Mouse (Mus musculus): ENCODE measurements at regions not wholly inside any gene's neighbourhood (a gene's known extent, or its start where the extent isn't known, plus 50 kb on each side); places are given as distances from the start of the nearest gene placed in this dataset.

DNA sequence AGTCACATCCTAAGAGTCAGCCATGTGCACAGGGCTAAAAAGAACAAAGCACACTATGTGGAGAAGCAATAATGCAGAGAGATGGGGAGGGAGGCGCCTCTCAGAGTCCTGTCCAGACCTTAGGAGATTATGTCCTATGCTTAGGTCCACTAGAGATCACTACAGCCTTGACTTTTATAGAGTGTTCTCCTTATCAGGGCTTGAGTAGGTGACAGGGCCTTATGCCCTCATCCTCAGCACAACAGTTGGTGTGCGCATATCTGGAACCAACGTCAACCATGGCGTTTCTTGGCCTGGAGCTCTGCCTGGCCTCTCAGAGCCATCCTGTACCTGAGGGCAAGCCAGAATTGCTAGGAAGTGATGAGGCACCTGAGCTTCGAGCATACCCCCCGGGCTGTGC, 162.6 kb upstream of the Gm10131 start:
- H3K4me1 ChIP-seq (ENCODE audit: control insufficient read depth, insufficient read depth, low read length), result no peaks in the 10 kb centered on the region
- no peak overlapping the region for H3K9ac ChIP-seq (replicated peaks; ENCODE audit: low read depth, low read length)
- no peak for ATAC-seq (ENCODE audit: low read depth)
- H3K36me3 ChIP-seq (ENCODE audit: control insufficient read depth, insufficient read depth, low read length), result no peaks in the 10 kb centered on the region
- H3K27ac ChIP-seq (ENCODE audit: low read depth, low read length), result no peak overlapping the region
- H3K9me3 ChIP-seq (ENCODE audit: control insufficient read depth, low read length), result no peaks in the 10 kb centered on the region
- H3K4me3 ChIP-seq (ENCODE audit: low read depth, low read length), result no peak overlapping the region
- WGBS, result 94% methylated on average over 6 of the region's 6 CpGs
- H3K27me3 ChIP-seq (ENCODE audit: control insufficient read depth, insufficient read depth, low read length), result no peaks in the 10 kb centered on the region
- no peak overlapping the region for H3K4me2 ChIP-seq (ENCODE audit: low read depth, low read length)

DNA sequence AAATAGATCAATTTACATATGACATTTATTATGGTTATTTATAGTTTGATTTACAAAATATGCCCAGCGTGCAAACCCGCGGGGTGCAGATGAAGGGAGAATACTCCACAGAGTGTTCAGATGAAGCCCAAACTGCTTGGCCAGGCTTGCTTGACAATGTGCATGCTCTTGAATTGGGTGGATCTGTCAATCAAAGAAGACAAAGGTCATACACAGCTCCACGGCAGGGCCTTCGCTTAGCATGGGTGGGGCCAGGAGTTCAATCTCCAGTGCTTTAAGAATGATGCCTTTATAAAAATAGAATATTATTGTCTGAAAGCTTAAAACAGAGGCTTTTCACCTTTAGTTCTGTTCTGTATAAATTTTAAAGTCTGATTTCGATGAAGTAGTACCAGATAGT, 158.3 kb upstream of the Gm10131 start:
- WGBS, result 83% methylated on average over 6 of the region's 6 CpGs
- H3K36me3 ChIP-seq (ENCODE audit: control insufficient read depth, insufficient read depth, low read length), result no peaks in the 10 kb centered on the region
- H3K27ac ChIP-seq (ENCODE audit: low read depth, low read length), result no peak overlapping the region
- H3K4me2 ChIP-seq (ENCODE audit: low read depth, low read length), result no peak overlapping the region
- no peak for ATAC-seq (ENCODE audit: low read depth)
- no peak overlapping the region for H3K9ac ChIP-seq (replicated peaks; ENCODE audit: low read depth, low read length)
- no peaks in the 10 kb centered on the region for H3K4me1 ChIP-seq (ENCODE audit: control insufficient read depth, insufficient read depth, low read length)
- H3K27me3 ChIP-seq (ENCODE audit: control insufficient read depth, insufficient read depth, low read length), result no peaks in the 10 kb centered on the region
- no peak overlapping the region for H3K4me3 ChIP-seq (ENCODE audit: low read depth, low read length)
- no peaks in the 10 kb centered on the region for H3K9me3 ChIP-seq (ENCODE audit: control insufficient read depth, low read length)

GRCm38 (mm10) chr8:34268806-34269520, 157.4 kb upstream of the Gm10131 start:
- H3K27ac ChIP-seq (ENCODE audit: low read depth, low read length), result no peak overlapping the region
- H3K4me3 ChIP-seq (ENCODE audit: low read depth, low read length), result no peak overlapping the region
- H3K9me3 ChIP-seq (ENCODE audit: control insufficient read depth, low read length), result no peaks in the 10 kb centered on the region
- no peaks in the 10 kb centered on the region for H3K4me1 ChIP-seq (ENCODE audit: control insufficient read depth, insufficient read depth, low read length)
- H3K27me3 ChIP-seq (ENCODE audit: control insufficient read depth, insufficient read depth, low read length), result no peaks in the 10 kb centered on the region
- H3K4me2 ChIP-seq (ENCODE audit: low read depth, low read length), result no peak overlapping the region
- 91% methylated on average over 18 of the region's 18 CpGs for WGBS
- no peak overlapping the region for H3K9ac ChIP-seq (replicated peaks; ENCODE audit: low read depth, low read length)
- H3K36me3 ChIP-seq (ENCODE audit: control insufficient read depth, insufficient read depth, low read length), result no peaks in the 10 kb centered on the region
- no peak for ATAC-seq (ENCODE audit: low read depth)

DNA sequence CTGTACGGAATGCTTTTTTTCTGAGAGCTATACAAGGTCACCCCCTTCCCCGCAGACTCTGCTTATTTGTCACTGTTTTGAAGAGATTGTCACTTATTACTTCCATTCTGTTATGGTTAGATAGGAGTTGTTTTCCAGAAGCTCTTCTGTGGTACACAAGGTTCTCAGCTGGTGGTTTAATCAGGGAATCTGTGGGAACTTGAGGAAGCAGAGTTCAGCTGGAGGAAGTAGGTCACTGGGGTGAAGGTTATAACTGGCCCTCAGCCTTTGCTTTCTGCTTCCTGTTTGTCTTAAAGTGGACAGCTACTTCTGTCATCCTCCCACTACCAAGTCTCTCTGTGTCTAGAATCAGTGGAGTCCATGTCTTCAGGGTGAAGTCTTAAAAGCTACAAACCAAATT, 143.4 kb upstream of the Gm10131 start:
- WGBS, result 85% methylated on average over 2 of the region's 2 CpGs
- no peak for ATAC-seq (ENCODE audit: low read depth)

DNA sequence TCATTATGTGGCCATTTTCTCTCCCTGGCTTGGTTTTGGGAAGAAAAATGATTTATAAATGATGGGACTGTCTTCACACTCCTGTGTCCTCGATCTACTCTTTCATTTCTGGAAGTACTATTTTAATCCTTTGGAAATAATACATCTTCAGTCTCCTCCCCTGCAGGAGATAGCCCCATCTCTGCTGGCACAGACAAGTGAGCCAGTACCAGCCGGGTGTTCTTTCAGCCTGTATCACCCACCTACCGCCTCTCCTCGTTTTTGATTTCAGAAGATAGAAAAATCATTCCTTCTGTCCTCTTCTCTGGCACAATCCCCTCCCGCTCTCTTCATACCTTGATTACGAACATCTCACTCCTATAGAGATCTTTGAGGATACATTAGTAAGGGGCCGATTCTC, 140.4 kb upstream of the Gm10131 start:
- WGBS, result 92% methylated on average over 7 of the region's 7 CpGs
- Histone ChIP-seq H3K9me3 (ENCODE audit: control insufficient read depth, low read length) (no peaks in the 10 kb centered on the region; the same call in 1 of the 2 replicates), H3K36me3 (ENCODE audit: control insufficient read depth, insufficient read depth, low read length) (no peaks in the 10 kb centered on the region), H3K4me1 (ENCODE audit: control insufficient read depth, insufficient read depth, low read length) (no peaks in the 10 kb centered on the region), H3K27ac (ENCODE audit: low read depth, low read length) (no peak overlapping the region), H3K9ac (replicated peaks; ENCODE audit: low read depth, low read length) (no peak overlapping the region), H3K4me3 (ENCODE audit: low read depth, low read length) (no peak overlapping the region), H3K4me2 (ENCODE audit: low read depth, low read length) (no peak overlapping the region), H3K27me3 (ENCODE audit: control insufficient read depth, insufficient read depth, low read length) (no peaks in the 10 kb centered on the region)
- no peak for ATAC-seq (ENCODE audit: low read depth)

More for the DNA sequence above, 143.4 kb upstream of the Gm10131 start:
- H3K4me1 ChIP-seq (ENCODE audit: control insufficient read depth, insufficient read depth, low read length), result no peaks in the 10 kb centered on the region
- no peaks in the 10 kb centered on the region for H3K9me3 ChIP-seq (ENCODE audit: control insufficient read depth, low read length)
- H3K27ac ChIP-seq (ENCODE audit: low read depth, low read length), result no peak overlapping the region
- no peaks in the 10 kb centered on the region for H3K27me3 ChIP-seq (ENCODE audit: control insufficient read depth, insufficient read depth, low read length)
- H3K4me2 ChIP-seq (ENCODE audit: low read depth, low read length), result no peak overlapping the region
- H3K9ac ChIP-seq (replicated peaks; ENCODE audit: low read depth, low read length), result no peak overlapping the region
- no peaks in the 10 kb centered on the region for H3K36me3 ChIP-seq (ENCODE audit: control insufficient read depth, insufficient read depth, low read length)
- H3K4me3 ChIP-seq (ENCODE audit: low read depth, low read length), result no peak overlapping the region

GRCm38 (mm10) chr8:34239346-34239900, 127.9 kb upstream of the Gm10131 start:
- H3K9ac ChIP-seq (replicated peaks; ENCODE audit: low read depth, low read length), result no peak overlapping the region
- H3K4me3 ChIP-seq (ENCODE audit: low read depth, low read length), result no peak overlapping the region
- H3K27me3 ChIP-seq (ENCODE audit: control insufficient read depth, insufficient read depth, low read length), result no peaks in the 10 kb centered on the region
- no peak overlapping the region for H3K27ac ChIP-seq (ENCODE audit: low read depth, low read length)
- ATAC-seq (ENCODE audit: low read depth), result no peak
- H3K4me2 ChIP-seq (ENCODE audit: low read depth, low read length), result no peak overlapping the region
- WGBS, result 94% methylated on average over 6 of the region's 6 CpGs
- H3K9me3 ChIP-seq (ENCODE audit: control insufficient read depth, low read length), result no peaks in the 10 kb centered on the region
- H3K36me3 ChIP-seq (ENCODE audit: control insufficient read depth, insufficient read depth, low read length), result no peaks in the 10 kb centered on the region
- no peaks in the 10 kb centered on the region for H3K4me1 ChIP-seq (ENCODE audit: control insufficient read depth, insufficient read depth, low read length)

- WGBS, result 83% methylated on average over 4 of the region's 4 CpGs
Observed at GRCm38 (mm10) chr8:34233705-34234104, 122.2 kb upstream of the Gm10131 start.

GRCm38 (mm10) chr8:34229477-34229876, 117.9 kb upstream of the Gm10131 start:
- no peak for ATAC-seq (ENCODE audit: low read depth)
- Histone ChIP-seq H3K36me3 (ENCODE audit: control insufficient read depth, insufficient read depth, low read length) (no peaks in the 10 kb centered on the region), H3K4me1 (ENCODE audit: control insufficient read depth, insufficient read depth, low read length) (no peaks in the 10 kb centered on the region), H3K9ac (replicated peaks; ENCODE audit: low read depth, low read length) (no peak overlapping the region), H3K4me3 (ENCODE audit: low read depth, low read length) (no peak overlapping the region), H3K27ac (ENCODE audit: low read depth, low read length) (no peak overlapping the region), H3K27me3 (ENCODE audit: control insufficient read depth, insufficient read depth, low read length) (no peaks in the 10 kb centered on the region), H3K4me2 (ENCODE audit: low read depth, low read length) (no peak overlapping the region), H3K9me3 (ENCODE audit: control insufficient read depth, low read length) (no peaks in the 10 kb centered on the region)
- 83% methylated on average over 3 of the region's 3 CpGs for WGBS

More at GRCm38 (mm10) chr8:34233705-34234104, 122.2 kb upstream of the Gm10131 start:
- Histone ChIP-seq H3K9me3 (ENCODE audit: control insufficient read depth, low read length) (no peaks in the 10 kb centered on the region), H3K4me3 (ENCODE audit: low read depth, low read length) (no peak overlapping the region), H3K27ac (ENCODE audit: low read depth, low read length) (no peak overlapping the region), H3K4me1 (ENCODE audit: control insufficient read depth, insufficient read depth, low read length) (no peaks in the 10 kb centered on the region), H3K27me3 (ENCODE audit: control insufficient read depth, insufficient read depth, low read length) (no peaks in the 10 kb centered on the region), H3K36me3 (ENCODE audit: control insufficient read depth, insufficient read depth, low read length) (no peaks in the 10 kb centered on the region), H3K9ac (replicated peaks; ENCODE audit: low read depth, low read length) (no peak overlapping the region), H3K4me2 (ENCODE audit: low read depth, low read length) (no peak overlapping the region)
- ATAC-seq (ENCODE audit: low read depth), result no peak

GRCm38 (mm10) chr8:34225011-34225890, 113.7 kb upstream of the Gm10131 start:
- ATAC-seq (ENCODE audit: low read depth), result no peak
- Histone ChIP-seq H3K27ac (ENCODE audit: low read depth, low read length) (no peak overlapping the region), H3K4me1 (ENCODE audit: control insufficient read depth, insufficient read depth, low read length) (no peaks in the 10 kb centered on the region), H3K4me2 (ENCODE audit: low read depth, low read length) (no peak overlapping the region), H3K36me3 (ENCODE audit: control insufficient read depth, insufficient read depth, low read length) (no peaks in the 10 kb centered on the region), H3K9me3 (ENCODE audit: control insufficient read depth, low read length) (no peaks in the 10 kb centered on the region), H3K4me3 (ENCODE audit: low read depth, low read length) (no peak overlapping the region), H3K27me3 (ENCODE audit: control insufficient read depth, insufficient read depth, low read length) (no peaks in the 10 kb centered on the region), H3K9ac (replicated peaks; ENCODE audit: low read depth, low read length) (no peak overlapping the region)
- WGBS, result 59% methylated on average over 17 of the region's 17 CpGs

All from neural tube, embryonic 14.5 days (tissue).